Mouse (Mus musculus) right cerebral cortex, adult 2 months (tissue): Measurements from ENCODE around the gene Gm5089.

Experiments used
- DNase-seq, 2 experiments: peaks; one replicate each; pipeline ENCODE4 v3.0.0; 2021 to 2022; ENCODE audit warnings: low spot score in 2 of 2

Gm5089 gene

DNA sequence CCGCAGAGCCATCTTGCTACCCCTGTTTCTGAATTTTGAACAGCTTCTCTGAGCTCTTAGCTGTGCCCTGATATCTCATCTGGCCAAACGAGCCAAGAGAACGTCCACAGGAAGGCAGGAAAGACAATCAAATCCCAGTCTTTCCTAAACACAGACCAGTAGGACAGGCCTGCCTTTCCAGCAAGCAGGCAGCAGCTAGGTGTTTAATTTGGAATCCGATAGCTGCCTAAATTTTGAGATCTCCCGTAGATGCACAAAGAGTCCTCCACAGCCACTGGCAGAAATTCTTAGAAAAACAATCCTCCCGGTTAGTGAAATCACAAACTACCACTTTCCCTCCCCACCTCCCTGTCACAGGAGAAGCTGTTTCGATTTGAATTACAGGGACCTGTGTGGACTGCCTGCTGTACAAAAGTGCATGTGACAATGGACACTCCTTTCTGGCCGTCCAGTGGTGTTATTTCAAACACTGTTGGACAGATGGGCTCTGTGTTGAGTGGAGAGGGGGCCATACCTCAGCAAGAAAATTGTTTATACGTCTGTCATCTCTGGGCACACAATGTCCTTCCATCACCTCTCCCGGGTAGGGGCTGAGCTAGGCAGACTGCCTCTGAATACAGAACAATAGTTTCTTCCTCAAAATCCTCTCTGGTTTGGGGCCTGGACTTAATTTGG lies 24.2 kb downstream of the Gm5089 start:
- DNase-seq = no peak

DNA sequence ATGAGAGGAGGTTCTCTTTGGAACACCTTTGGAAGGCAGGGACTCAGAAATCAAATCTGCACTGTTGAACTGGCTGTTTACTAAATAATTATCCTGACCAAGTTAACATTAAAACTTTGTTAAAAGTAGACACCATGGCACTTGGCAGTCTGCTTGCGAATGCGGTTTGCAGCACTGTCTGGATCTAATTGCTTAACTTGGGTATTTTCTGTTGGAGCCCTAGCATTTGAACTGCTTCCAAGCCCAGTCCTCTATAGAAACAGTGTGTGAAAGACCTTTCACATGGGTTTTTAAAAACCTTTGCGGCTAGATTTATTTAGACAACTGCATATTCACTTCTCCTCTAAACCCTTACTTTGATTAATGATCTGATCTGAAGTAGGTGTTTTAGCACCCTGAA lies 26.5 kb downstream of the Gm5089 start:
- DNase-seq = no peak

DNA sequence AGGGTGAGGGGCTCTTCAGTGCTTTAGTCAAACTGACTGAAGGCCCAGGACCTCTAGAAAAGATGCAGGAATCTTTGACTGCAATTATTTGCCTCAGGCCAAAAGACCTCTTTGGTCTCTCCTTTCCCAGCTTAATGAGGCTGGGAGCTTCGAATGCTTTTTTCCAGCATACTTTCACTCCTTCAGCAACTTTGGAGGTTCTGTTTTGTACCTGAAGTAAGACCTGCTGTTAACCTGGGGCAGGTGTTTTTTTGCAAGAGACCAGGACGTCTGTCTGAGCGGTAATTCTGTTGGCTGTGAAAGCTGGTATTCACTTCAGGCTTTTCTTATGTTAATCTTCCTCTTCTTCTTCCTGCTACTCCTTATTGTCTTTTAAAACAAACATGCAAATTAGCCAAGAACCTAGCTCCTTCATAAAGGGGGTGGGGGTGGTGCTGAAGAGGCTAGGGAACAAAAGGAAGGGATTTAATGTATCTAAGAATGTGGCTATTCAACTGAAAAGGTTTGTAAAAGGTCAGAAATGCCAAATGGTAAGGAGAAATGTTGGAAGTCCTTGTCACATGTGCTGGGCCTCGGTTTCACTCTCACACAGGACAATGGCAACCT lies 34.6 kb downstream of the Gm5089 start:
- DNase-seq = no peak

DNA sequence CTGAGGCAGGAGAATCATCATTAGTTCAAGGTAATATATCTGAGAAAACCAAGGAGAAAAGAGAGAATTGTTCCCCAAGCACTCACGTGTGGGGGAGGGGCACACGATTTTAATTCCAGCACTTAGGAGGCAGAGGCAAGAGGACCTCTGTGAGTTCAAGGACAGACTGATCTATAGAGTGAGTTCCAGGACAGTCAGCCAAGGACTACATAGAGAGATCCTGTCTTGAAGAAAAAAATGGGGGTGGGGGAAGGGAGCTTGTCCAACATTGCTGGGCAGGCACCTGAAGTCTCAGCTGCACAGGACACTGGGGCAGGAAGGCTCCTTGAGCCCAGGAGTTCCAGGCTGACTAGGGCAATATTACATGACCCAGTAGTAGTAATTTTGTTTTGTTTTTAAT lies 36.1 kb downstream of the Gm5089 start:
- DNase-seq = no peak

DNA sequence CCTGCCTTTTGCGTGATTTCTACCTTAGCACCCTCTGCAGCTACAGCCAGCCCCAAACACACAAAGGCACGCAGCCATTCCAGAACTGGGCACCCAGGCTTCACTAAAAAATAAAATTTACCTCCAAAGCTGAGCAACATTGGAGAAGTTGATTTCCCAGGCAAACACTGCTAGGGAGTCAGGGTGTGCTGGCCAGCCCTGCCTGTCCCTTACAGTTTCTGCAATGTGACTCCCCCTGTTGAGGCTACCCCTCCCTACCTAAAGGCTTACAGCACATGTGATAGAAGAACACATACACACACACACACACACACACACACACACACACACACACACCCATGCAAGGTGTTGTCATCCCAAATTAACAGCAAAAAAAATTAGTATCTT lies 37.4 kb downstream of the Gm5089 start:
- DNase-seq = no peak

DNA sequence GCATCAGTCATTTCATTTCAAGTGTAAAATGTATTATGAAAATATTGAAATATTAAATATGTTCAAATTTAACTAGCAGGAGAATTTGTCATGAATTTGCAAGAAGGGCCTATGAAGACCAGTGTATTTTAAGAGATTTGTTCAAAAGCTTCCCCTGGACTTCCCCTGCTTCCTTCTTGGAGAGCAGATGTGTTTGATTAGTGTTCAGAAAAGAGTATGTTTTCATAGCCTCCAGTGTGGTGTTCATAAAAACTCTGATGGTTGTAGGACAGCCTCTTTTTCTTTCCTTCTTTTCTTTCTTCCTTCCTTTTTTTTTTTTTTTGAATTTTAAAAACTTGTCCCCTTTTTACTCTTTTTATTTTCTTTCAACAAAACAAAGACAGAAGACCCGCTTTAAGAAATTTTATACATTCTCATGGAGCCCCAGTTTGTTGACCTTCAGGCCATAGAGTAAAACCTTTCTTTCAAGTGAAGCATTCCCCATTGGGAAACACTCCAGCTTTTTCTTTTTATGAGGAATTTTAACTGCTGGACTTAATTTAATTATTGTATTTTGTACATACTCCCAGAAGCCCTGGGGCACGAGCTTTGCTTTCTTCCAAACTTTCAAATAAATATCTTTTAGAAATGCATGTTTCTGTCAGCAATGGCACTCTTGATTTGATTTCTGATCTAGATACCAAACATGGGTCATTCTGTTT lies 37.9 kb downstream of the Gm5089 start:
- no peak for DNase-seq

DNA sequence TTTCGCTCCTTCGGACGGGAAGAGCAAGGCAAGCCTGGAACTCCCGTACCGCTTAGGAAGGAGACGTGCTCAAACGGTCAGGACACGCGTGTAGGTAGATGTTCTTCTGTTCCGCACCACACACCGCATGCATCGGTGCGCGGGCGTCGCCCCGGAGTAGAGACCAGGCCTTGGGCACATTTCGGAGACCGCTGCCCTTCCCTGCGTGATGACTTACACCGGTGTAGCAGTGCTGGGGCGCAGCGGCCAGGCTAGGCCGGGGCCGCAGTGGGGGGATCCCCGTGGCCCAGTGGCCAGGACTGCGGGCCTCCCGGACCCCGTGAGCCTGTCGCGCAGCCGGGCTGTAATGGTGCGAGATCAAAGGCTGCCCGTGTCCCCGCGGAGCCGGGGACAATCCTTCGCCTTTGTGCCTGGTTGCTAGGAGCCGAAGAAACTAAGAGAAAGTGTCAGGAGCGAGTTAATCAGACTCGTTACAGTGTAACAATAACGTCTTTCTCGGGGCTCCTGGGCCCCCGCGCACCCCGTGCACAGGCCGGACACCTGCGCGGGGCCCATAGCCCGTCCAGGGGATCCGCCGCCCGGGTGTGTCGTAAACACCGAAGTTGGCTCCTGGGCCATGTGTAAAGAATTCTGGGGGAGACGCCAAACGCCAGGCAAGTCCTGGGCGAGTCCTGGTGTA lies 44.2 kb downstream of the Gm5089 start:
- peak; percentile 8 to 26 for DNase-seq

DNA sequence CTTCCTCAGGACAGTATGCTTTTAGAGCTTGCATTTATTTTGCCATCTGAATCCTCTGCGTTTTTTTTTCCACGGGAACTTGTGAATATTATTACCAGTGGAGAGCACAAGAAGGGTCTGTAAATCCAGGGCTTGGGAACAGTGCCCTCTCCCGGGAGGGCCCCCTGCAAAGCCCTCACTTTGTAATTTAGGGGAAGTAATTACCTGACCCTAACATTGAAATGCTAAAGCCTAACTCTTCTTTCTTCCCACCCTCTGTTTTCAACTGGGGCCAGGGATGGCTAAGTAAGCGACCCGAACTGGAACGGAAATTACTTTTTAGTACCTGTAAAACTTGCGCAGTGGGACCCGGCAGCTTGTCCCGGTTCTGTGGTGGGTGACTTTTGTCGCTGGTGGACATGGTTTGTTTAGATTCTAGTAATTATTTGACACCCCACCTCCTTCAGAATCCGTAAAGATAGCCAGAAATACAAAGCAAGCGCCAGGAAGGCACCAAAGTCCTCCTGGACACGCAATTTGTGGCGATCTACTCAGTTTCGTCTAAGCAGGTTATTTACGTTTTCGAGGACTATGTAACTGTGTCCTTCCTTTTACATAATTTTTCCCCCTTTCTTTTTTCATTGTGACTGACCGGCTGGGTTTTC lies 44.9 kb downstream of the Gm5089 start:
- no peak for DNase-seq

DNA sequence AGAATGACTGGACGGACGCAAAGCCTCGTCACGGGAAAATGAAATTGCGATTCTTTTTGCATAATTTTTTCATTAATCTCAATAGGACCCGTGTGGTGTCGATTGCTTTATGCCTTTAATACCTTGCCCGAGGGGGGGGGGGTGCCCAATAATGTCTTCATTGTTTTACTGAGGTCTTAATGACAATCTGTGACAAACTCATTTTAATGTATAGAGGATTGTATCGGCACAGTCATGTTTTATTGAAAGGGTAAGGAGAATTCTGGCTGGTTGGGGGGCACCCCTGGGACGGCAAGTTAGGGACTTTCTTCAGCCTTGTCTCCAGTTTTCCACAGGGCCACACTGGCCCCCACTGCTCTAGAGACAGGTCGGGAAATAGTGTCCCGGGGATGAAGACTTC lies 45.7 kb downstream of the Gm5089 start:
- DNase-seq = no peak

DNA sequence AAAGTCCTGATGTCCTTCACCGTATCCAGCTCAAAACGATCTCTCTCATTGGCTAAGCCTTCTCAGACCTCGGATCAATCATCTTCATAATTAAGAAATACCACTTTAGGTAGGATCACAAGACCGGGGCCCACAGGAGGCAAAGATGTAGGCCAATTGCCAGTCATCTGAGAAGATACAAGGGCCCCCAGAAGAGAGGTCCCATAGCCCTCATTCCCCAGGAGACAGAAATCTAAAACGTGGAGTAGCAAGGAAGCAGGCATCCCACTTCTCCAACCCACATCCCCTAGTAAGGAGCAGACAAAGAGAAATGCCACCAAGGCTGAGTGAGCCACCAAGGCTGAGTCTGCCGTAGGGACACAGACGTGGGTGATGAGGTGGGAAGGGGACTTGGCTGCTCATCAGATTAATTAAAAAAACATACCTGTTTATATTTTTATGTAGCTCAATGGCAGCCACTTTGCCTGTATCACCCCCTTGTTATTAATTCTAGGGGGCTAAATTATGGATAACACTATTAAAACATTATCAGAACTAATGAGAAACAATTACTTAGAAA lies 46.2 kb downstream of the Gm5089 start:
- no peak for DNase-seq

DNA sequence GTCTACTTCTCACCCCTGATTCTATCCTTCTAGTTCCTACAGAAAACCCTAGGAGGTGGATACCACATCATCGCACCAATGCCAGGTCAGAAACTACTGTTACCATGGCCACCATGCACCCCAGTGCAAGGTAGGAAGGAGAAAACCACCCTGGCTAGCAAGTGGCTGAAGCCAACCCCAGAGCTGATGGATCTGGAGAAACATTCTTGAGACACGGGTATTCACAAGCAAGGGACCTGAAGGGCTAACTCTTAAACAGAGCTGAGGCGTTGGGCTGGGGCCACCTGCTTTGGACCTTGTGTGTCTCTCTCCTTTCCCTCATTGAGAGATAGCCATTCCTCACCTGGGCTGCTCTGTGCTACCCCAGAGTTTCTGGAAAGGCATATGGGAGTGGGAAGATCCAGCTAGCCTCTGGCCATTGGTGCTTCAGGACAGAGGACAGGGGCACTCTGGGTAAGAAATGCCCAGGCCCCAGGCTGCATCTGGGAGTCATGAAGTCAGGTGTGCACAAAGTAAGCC lies 47.4 kb downstream of the Gm5089 start:
- DNase-seq = no peak

DNA sequence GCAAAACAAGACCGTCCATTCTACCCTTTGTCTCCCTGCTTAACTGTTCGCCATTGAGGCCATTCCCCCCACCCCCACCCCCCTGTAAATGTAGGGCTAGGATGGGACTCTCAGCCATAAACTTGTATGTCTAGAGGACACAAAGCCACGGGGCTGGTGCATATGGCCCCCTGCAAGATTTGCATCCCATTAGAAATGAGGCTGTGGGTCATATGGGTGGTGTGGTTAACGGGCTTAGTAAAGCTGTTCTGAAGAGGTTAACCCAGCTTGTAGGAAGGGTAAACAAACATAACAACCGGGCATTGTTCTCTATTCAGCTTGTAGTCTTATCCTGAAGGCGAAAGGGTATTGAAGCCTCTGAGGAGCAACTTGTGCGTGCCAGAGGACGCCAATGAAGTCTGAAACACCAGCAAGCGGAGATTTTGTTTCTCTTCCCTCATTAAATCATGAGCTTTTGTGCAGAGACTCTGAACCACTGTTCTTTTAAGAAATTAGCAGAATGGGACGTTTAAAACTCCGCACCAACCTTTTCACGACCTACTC lies 48.1 kb downstream of the Gm5089 start:
- no peak for DNase-seq

DNA sequence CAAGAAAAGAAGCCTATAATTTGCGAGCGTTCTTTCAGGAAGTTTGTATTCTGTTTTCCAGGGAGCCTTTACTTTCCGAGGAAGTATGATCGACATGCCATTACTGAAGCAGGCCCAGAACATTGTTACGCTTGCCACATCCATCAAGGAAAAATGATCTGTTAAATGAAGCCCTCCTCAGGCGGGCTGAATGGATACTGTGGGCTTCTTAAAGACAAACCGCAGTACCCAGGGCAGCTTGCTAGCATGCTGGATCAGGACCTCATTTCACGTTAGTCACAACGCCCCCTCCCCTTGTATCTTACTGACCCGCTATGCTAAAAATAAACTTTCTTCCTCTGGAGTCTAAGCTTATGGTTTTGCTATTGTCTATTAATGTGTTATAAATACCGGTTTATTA lies 49.0 kb downstream of the Gm5089 start:
- DNase-seq = no peak

DNA sequence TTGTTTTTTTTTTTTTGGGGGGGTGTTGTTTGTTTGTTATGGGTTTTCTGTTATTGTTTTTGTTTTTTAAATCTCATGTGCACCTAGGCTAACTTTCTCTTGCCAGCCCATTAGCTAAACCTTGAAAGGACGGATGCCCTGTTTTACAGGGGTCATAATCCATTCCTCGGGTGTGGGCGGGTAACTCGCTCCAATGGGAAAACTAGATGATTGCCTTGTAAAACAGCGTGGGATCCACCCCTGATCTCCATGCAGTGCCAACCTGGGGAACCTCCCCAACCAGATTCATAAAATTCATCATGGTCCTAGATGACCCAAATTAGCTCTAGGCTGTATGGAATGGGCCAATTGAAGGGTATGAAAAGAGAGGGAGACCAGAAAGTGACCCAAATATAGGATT lies 51.0 kb downstream of the Gm5089 start:
- DNase-seq = no peak

DNA sequence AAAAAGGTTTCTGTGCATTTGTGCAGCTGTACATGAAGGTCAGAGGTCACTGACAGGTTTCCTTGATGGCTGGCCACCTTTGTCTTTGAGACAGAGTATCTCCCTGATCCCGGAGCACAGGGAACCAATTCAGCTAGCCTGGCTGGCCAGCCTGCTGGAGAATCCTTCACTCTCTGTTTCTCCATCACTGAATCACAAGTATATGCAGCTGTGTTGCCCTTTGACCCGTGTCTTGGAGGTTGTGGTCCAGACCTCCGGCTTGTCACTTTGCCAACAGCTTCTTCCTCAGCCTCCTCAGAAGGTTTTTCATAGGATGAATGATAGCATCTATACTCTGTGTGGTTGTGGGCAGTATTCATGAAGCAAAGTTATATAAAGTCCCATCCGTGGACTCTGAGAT lies 52.2 kb downstream of the Gm5089 start:
- DNase-seq = no peak

DNA sequence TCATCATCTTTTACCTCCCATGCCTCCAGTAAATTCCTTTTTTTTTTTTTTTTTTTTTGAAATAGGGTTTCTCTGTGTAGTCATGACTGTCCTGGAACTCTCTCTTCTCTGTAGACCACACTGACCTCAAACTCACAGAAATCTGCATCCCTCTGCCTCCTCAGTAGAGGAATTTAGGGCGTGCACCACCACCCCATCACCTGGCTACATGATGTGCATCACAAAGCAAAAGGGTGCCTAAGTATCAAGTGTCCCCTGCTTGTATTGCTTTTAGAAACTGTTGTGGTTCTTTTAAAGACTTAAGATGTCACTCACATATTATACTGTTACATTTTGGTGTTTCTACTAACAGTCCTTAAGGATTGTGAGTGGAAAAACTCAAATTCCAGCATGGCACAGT lies 57.8 kb downstream of the Gm5089 start:
- no peak for DNase-seq

DNA sequence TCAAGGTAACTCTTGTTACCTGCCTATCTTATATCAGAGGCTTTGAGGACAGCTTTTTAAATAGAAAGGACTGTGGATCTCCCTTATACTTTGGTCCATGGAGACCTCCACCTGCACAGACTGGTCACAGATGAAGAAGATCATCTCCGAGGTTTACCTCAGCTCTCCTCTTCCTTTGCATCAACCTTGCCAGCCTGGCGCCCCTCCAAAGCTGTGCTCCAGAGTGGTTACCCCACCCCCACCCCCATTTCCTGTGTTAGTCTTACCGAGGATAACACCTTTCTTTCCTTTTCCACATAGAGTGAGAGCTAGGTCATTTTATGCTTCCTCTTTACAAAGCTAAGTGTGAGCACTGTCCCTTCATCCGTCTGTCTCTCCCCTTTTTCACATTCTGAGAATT lies 60.0 kb downstream of the Gm5089 start:
- DNase-seq = no peak

DNA sequence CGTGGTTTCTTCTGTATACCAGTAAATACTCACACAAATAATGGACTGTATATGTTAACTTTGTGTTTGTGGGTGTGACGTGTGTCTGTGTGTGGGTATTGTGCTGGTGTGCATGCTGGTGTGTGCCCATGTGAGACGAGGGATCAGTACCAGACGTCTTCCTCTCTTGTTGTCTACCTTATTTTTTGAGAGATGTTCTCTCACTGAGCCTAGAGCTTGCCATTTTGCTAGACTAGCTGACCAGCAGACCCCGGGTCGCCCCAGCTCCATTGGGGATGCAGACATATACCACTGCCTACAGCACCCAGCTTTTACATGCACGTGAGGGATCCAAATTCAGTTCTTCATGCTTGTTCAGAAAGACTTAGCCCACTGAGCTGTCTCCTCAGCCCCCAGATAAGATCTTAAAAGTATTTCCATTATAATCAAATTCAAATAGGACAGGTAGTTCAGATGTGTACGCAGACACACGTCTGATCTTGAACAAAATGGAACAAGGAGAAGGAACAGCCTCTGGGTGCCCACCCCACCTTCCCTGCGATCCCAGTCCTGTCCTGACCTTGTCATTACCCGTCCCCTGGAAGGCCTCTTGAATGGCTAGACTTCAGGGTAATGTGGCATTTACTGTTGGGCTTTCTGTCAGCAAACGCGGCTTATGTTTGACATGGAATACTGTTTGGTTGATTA lies 61.1 kb downstream of the Gm5089 start:
- DNase-seq = no peak

DNA sequence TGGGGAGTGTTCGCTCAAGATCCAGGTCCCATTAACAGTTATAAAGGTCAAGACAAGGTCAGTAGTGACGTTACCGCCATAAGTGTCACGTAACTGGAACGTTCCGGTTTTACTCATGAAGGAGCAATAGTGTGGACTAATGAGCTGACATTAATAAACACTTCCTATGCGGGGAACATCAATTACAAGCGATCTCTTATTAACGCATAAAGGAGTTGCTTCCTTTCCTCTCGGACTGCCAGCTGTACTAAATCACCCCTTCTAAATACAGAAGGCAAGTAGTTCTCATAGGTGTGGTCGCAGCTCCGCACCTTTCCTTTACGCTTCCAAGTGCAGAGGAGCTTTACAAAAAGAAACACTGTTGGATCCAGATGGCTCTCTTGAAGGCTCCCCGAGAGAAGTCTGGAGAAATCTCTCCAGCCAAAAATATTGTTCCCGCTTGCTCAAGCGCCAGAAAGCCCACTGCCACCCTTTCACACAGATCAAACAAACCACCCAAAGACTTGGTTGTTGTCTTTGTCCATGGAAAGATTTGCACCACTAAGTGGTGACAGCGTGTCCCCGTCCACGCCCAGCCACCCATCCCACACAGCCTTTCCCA lies 62.4 kb downstream of the Gm5089 start:
- DNase-seq = no peak

DNA sequence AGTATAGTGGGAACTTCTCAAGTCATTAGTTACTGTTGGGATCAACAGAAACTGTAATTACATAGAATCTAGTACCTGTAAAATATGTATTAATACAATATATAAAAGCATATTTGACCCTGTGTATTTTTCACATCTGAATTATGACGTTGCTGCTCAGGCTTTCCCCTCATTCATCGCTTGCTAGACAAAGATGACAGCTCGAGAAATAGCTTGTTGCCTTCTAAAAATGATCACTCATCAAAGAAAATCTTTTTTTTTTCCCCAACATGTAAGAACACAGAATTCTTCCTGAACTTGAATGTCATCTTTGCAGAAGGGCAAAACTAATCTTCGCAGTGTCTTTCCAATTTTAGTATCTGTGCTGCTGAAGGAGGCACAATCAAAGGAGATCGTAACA lies 63.1 kb downstream of the Gm5089 start:
- DNase-seq = no peak
